Mouse (Mus musculus): Measurements from ENCODE around the gene Arih2.

Arih2 gene

GRCm38 (mm10) chr9:108560227-108560841 lies 88.9 kb downstream of the Arih2 start, which contains the start of gene Impdh2:
Gene Impdh2 (plus strand): TSS chr9:108560286.
- peak; percentile 97 for DNase-seq (ENCODE audit: low spot score)

- DNase-seq (ENCODE audit: low spot score) = no peak
These were observed 90.0 kb downstream of the Arih2 start for GRCm38 (mm10) chr9:108559169-108559568.
